Mouse (Mus musculus): ENCODE measurements around the gene Rpl18.

The Rpl18 gene

DNA sequence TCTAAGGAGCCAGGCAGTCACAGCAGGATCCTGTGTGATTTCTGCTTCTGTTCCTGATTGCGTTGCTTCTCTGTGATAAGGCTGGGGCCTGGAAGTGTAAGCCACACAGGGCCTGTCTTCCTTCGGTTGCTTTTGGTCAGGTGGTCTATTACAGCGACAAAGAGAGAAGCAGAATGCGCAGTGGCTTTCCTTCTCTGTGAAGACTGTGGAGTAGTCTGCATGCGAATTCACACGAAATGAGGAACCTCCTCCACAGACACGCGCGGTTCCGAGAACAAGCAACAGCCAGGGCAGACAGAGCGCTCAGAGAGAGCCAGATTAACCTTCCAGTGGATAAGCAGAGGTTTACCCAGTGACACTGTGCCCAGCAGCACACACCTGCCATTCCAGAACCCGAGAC, 26.1 kb downstream of the Rpl18 start:
- DNase-seq: no peak

DNA sequence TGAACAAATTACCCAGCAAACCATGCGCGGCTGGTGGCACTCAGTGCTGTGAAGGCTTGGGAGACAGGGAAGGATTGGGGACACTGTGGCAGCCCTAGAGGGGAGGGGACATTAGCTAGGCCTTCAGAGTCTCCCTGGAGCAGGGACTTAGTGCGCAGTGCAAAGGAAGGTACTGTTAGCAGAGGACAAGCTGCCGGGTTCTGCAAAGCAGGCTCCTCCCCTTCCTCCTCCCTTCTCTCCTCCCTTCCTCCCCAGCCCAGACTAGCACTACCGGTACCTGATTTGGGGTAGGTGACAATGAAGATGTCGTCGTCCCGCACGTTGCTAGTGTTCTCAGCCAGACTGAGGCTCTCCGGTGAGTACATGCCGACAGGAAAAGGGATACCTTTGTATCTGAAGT, 26.5 kb downstream of the Rpl18 start:
- peak; percentile 65 for DNase-seq

DNA sequence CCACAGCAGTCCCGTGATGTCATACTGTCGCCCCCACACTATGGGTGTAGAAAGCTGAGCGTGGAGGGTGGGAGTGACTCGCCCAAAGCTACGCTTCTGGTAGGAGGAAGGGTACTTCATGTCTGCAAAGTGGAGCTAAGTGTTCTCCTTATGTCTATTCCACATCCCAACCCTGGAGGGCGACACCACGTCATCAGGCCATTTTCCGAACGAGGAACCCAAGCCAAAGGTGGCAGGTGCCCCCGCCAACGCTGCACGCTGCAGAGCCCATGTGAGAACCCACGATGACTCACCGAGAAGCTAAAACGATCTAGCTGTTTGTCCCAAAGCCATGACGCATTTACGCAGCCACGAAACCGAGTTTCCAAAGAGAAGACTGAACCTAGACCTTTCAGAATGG, 27.1 kb downstream of the Rpl18 start:
- DNase-seq: peak; percentile 43

DNA sequence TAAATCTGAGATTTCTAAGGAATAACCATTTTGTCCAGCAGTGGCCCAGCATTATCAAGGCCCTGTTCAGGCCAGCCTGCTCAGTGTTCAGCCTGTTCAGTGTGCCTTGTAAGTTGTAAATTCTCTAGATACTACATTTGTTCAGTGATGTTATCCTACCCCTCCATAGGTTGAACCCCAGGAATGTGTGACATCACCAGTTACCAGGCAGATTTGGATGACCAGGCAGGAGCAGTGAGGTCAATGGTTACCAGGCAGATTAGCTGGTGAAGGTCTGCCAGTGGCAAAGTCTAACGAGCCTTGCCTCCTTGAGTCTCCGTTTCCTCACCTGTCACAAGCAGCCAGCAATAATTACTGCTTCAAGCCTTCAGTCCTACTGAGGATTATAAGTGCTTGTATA, 29.1 kb downstream of the Rpl18 start:
- DNase-seq: peak; percentile 38

DNA sequence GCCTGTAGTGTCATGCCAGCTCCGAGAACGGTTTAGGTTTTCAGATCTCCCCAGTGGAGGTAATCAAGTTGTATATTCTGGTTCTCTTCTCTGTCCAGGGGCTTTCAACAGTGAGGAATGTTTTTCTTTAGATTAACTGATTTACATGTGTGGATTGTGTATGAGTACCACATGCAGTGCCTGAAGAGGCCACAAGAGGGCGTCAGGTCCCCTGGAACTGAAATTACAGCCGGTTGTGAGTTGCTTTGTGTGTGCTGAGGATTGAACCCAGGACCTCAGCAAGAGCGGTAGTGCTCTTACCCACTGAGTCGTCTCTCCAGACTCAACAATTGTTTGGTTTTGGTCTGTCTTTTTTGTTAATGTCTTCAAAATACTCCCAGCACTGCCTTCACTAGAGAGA, 31.3 kb downstream of the Rpl18 start:
- DNase-seq: no peak

DNA sequence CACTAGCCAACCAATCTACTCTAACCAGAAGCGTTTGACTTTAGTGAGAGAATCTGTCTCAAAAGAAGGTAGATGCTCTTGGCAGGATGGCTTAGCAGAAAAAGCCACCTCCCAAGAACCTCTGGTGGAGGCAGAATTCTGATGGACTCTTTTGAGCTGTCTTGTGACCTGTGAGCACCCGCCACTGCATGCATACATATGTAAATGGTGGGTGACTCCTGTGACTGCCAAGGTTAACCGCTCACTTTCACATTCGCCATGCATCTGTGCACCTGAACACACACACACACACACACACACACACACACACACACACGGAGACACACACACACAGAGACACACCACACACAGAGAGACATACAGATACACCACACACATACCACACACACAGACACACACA, 32.2 kb downstream of the Rpl18 start:
- no peak for DNase-seq

DNA sequence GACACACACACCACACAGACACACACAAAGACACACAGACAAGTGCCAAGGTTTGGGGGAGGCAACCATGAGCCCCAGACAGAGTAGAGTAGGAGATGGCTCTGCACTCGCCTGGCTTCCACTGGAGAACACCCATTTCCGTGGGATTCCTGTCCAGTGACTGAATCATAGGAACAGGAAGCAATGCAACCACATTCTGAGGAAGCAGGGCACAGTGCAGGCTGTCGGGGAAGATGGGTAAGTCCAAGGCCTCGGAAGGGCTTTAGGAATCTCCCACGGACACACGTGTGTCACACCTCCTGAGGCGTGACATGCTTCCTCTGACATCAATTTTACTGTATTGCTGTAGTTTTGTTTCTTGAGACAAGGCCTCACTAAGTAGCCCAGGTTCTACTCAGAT, 32.9 kb downstream of the Rpl18 start:
- no peak for DNase-seq

DNA sequence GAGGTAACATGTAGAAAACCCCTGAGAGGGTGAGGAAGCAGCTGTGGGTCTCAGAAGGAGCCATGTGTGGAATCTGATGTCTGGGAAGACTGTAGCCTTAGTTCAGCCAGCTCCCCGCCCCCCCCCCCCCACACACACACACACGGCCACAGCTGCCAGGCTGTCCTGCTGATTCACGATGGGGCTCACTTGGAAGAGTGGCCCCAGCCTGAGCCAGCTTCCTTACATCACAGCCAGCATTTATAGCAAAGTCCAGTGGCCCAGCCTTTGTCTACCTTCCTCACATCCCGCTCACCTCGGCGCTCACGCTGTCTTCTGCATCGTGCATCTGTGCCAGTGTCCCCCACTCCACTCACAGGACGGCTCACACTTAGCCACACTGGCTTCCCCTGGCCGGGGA, 34.1 kb downstream of the Rpl18 start:
- no peak for DNase-seq

DNA sequence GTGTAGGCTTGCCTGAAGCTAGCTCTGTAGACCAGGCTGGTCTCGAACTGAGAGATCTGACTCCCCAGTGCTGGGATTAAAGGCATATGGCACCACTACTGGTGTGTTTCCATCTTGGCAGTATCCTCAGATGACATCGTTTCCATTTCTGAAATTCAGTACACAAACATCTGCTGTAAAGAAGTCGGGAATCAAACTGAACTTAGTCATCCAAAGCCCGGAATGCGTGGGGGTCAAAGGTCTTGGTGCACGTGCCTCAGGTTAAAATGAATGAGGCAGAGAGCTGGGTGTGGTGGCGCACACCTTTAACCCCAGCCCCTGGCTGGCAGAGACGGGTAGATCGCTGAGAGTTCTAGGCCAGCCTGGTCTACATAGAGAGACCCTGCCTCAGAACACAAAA, 34.9 kb downstream of the Rpl18 start:
- DNase-seq: no peak

DNA sequence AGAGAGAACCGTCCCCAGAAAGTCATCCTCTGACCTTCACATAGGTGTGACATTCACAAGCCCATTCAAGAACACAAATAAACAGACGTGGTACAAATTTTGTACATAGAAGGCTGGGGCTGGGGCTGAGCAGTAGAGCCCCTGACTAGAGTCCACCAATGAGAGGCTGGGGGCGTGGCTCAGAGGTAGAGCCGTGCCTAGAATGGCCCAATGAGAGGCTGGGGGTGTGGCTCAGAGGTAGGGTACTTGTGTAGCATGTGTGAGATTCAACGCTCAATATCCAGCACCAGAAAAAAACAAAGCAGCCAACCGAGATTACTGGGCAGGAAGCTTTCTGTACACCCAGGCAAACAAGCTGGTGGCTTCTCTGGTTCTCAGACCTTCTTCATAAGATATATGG, 40.4 kb downstream of the Rpl18 start:
- DNase-seq: no peak

DNA sequence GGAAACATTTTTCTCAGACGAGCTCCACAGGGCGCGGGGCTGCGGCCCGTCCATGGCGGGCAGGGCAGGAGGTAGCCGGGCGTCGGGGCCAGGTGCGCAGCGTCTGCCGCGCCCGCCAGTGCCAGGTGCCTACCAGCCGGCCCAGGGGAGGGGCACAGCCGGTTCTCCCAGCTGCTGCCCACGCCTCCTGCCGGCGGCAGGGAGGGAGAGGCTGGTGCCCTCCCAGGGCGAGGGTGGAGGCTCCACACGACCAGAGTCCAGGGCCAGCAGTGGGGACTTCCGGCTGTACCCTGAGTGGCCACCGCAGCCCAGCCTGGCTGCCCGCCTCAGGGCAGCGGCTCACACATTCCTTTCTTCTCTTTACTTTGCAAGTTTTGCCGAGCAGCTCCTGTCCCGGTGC, 44.1 kb downstream of the Rpl18 start:
- DNase-seq: peak; percentile 76

DNA sequence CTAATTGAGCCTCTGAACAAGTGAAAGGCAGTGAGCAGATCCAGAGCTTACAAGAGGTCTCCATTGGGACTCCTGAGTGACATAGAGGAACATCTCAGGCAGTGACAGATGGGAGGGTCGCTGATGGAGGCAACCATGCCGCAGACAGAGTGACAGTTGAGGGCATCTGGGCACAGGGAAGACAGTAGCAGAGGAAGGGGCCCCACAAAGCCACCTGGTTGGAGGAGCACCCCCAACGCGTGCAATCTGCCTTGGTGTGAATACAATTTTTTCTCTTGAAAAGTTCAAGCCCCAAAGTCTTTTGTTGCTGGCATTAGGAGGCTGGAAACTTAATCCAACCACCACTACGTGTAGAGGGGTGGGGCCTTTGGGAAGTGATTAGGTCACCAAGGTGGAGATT, 44.9 kb downstream of the Rpl18 start:
- peak; percentile 50 for DNase-seq

DNA sequence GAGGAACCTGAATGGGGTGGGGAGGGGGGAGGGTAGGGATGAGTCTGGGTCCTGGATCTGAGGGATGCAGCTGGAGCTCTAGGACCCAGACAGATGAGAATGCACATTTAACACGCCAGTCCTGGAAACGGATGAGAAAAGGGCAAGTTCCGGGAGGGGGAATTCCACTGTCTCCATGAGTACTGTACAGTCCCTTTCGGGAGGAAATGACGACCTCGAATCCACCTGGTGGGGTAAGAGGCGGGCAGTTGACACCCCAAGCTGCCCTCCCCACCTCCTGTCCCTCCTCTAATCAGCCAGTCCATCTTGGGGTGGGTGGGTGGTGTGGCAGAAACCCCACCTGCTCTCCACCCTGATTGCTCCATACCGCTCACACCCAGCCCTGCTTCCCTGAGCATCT, 50.7 kb downstream of the Rpl18 start:
- DNase-seq: no peak

DNA sequence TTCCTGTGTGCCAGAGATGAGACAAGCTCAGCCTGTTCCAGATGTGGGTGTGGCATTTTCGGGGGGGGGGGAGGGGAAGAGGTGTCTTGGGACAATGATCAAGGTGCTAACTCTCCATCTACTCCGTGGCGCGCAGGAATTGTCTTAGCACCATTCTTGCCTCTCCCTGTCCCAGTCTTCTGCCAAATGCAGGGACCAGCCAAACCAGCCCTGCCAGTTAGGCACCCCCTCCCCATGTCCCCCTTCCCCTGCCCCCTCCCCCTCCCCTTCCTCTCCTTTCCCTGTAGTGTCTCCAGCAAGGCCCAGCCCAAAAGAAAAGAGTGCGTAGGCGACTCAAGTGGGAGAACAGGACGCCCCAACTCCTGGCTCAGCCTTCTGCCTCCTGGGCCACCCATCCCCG, 51.5 kb downstream of the Rpl18 start:
- DNase-seq: no peak

DNA sequence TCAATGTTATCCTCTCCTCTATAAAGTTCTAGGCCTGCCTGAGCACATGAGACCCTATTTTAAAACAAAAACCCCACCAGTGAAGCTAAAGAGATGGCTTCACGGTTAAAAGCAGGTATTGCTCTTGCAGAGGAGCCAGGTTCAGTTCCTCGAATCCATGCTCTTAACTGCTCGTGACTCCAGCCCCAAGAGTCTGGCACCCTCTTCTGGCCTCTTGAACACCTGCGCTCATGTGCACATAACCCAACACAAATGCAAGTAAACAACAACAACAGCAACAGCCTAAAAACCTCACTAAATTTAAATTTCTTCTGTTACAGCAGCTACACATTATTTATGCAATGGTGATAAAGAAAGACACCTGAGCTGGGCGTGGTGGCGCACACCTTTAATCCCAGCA, 52.2 kb downstream of the Rpl18 start:
- DNase-seq: no peak

Data from thymus, postnatal 14 days (tissue).